Mouse (Mus musculus): ENCODE data around the gene Prkd3.

GRCm38 (mm10) chr17:79039660-79040059, 19.0 kb upstream of the Prkd3 start:
- TF ChIP-seq CTCF (IDR thresholded peaks at IDR 0.05; ENCODE audit: control insufficient read depth, insufficient read depth, insufficient read length) (no peak), MYOG (IDR thresholded peaks at IDR 0.05; ENCODE audit: control insufficient read depth, extremely low read depth, insufficient read length) (no peak)

All from C2C12 (cell line).